Mouse (Mus musculus) limb, embryonic 11.5 days (tissue): Measurements from ENCODE around the gene Rtp1. TPM values are rescaled to one million over a fixed set of nuclear protein-coding genes. Genes with fewer than 3 reads are reported as not detected.

Source experiments
- ATAC-seq: fragments of 200-750 bp; cut with Nextera tagmentation; 2 replicates; pipeline ENCODE4 v1.8.0; 2017; ENCODE audit warnings: low read depth; ENCODE audit not compliant: insufficient number of reproducible peaks, low FRiP score, low TSS enrichment
- DNase-seq: peaks from one replicate; pipeline ENCODE4 v3.0.0-alpha.2; 2015; ENCODE audit warnings: low spot score
- H3K27ac ChIP-seq: fragments of 300-500 bp; sonication (generic); replicated peaks from 2 replicates; pipeline ENCODE4 v1.5.1; 2014; ENCODE audit warnings: low read depth, mild to moderate bottlenecking, low read length
- H3K27me3 ChIP-seq: fragments of 300-500 bp; sonication (generic); 2 replicates; pipeline ENCODE4 v1.6.1; 2014; ENCODE audit warnings: mild to moderate bottlenecking, low read length, mixed read lengths; ENCODE audit not compliant: control insufficient read depth, insufficient read depth
- H3K36me3 ChIP-seq: fragments of 300-500 bp; sonication (generic); 2 replicates; pipeline ENCODE4 v1.6.1; 2014; ENCODE audit warnings: mild to moderate bottlenecking, low read length, moderate library complexity, mixed read lengths; ENCODE audit not compliant: control insufficient read depth, insufficient read depth
- H3K4me1 ChIP-seq: fragments of 300-500 bp; sonication (generic); 2 replicates; pipeline ENCODE4 v1.6.1; 2014; ENCODE audit warnings: low read length, mixed read lengths; ENCODE audit not compliant: control insufficient read depth, insufficient read depth
- H3K4me2 ChIP-seq: fragments of 300-500 bp; sonication (generic); 2 replicates; pipeline ENCODE4 v1.6.1; 2014; ENCODE audit warnings: low read depth, mild to moderate bottlenecking, moderate library complexity; ENCODE audit not compliant: severe bottlenecking
- H3K4me3 ChIP-seq: fragments of 300-500 bp; sonication (generic); 2 replicates; pipeline ENCODE4 v1.5.1; 2014; ENCODE audit warnings: low read depth, low read length
- H3K9ac ChIP-seq: fragments of 300-500 bp; sonication (generic); 2 replicates; pipeline ENCODE4 v1.6.1; 2014; ENCODE audit warnings: mild to moderate bottlenecking, low read length
- H3K9me3 ChIP-seq: fragments of 300-500 bp; sonication (generic); 2 replicates; pipeline ENCODE4 v1.6.1; 2016; ENCODE audit warnings: low read length; ENCODE audit not compliant: control insufficient read depth
- WGBS: fragments of 180-500 bp; shearing (Covaris S2); extraction: QIAGEN DNeasy Blood & Tissue Kit; methylation state at CpG from one replicate; pipeline ENCODE4 v1.1.7; 2014; 5-methylcytosine and 5-hydroxymethylcytosine counted together
- polyA plus RNA-seq: library from polyadenylated mRNA; unstranded; fragments of >200 nt; fragmentation: Nextera tagmentation; extraction: Ambion mirVana; gene quantifications from 2 replicates; pipeline ENCODE4 v1.2.1, GENCODE M21; 2014

Rtp1 gene
- polyA plus RNA-seq, 1 experiment from 2014 or later, result not detected

DNA sequence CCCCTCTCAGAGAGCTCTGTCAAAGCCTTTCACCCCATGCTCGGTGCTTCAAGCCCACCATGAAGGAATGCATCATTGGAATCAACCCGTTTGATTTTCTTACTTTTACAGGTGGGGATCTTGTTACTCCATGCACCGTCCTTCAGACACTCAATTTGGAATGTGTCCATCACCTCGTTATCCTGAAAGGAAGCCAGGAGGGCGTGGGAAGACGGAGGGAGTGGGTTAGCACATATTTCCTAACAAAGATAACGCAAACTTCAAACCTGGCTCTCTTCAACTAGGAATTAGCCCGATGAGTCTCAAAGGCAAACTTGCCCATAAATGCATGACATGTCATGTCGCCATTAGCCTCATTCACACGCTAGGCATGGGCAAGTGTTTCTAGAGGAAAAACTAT is 54.4 kb downstream of the Rtp1 start:
- DNase-seq, result no peak
- no peak overlapping the region for H3K4me3 ChIP-seq
- H3K9ac ChIP-seq, result no peak overlapping the region
- 83% methylated on average over 10 of the region's 10 CpGs for WGBS
- no peak overlapping the region for H3K4me2 ChIP-seq
- no peak for ATAC-seq
- H3K27ac ChIP-seq, result no peak overlapping the region
- H3K36me3 ChIP-seq, result no peaks in the 10 kb centered on the region
- no peaks in the 10 kb centered on the region for H3K4me1 ChIP-seq
- no peaks in the 10 kb centered on the region for H3K9me3 ChIP-seq
- H3K27me3 ChIP-seq, result no peaks in the 10 kb centered on the region

Other genes with a start within 250 kb of the Rtp1 start
- gene St6gal1, start 204.4 kb upstream of the Rtp1 start, polyA plus RNA-seq, result 29.1 and 30.4 TPM in 2 replicates
- gene Rtp4, start 91.2 kb downstream of the Rtp1 start, polyA plus RNA-seq, result 2.0 TPM in 2 replicates
- gene Masp1, start 91.7 kb downstream of the Rtp1 start, polyA plus RNA-seq, result 2.4 and 2.9 TPM in 2 replicates